Mouse (Mus musculus) forebrain, embryonic 13.5 days (tissue): ENCODE measurements at regions not wholly inside any gene's neighbourhood (a gene's known extent, or its start where the extent isn't known, plus 50 kb on each side); places are given as distances from the start of the nearest gene placed in this dataset.

Experiments
- ATAC-seq: fragments of 200-750 bp; cut with Nextera tagmentation; 2 replicates; pipeline ENCODE4 v1.8.0; 2017
- H3K27ac ChIP-seq: fragments of 300-500 bp; sonication (generic); 2 replicates; pipeline ENCODE4 v1.5.1; 2015; ENCODE audit warnings: inconsistent platforms, mild to moderate bottlenecking, moderate library complexity
- H3K27me3 ChIP-seq: fragments of 300-500 bp; sonication (generic); 2 replicates; pipeline ENCODE4 v1.6.1; 2015; ENCODE audit warnings: mild to moderate bottlenecking, inconsistent platforms
- H3K36me3 ChIP-seq: fragments of 300-500 bp; sonication (generic); 2 replicates; pipeline ENCODE4 v1.6.1; 2015; ENCODE audit warnings: mild to moderate bottlenecking, inconsistent platforms; ENCODE audit not compliant: poor library complexity, severe bottlenecking
- H3K4me1 ChIP-seq: fragments of 300-500 bp; sonication (generic); 2 replicates; pipeline ENCODE4 v1.6.1; 2015; ENCODE audit warnings: inconsistent platforms
- H3K4me2 ChIP-seq: fragments of 300-500 bp; sonication (generic); 2 replicates; pipeline ENCODE4 v1.6.1; 2015; ENCODE audit warnings: inconsistent platforms, mild to moderate bottlenecking, moderate library complexity
- H3K4me3 ChIP-seq: fragments of 300-500 bp; sonication (generic); 2 replicates; pipeline ENCODE4 v1.5.1; 2015; ENCODE audit warnings: mild to moderate bottlenecking, inconsistent platforms
- H3K9ac ChIP-seq: fragments of 300-500 bp; sonication (generic); 2 replicates; pipeline ENCODE4 v1.6.1; 2015; ENCODE audit warnings: mild to moderate bottlenecking, inconsistent platforms
- H3K9me3 ChIP-seq: fragments of 300-500 bp; sonication (generic); replicated peaks from 2 replicates; pipeline ENCODE4 v1.6.1; 2016; ENCODE audit warnings: inconsistent platforms
- WGBS: fragments of 180-500 bp; shearing (Covaris S2); methylation state at CpG from one replicate; pipeline ENCODE4 v1.1.7; 2015; 5-methylcytosine and 5-hydroxymethylcytosine counted together

DNA sequence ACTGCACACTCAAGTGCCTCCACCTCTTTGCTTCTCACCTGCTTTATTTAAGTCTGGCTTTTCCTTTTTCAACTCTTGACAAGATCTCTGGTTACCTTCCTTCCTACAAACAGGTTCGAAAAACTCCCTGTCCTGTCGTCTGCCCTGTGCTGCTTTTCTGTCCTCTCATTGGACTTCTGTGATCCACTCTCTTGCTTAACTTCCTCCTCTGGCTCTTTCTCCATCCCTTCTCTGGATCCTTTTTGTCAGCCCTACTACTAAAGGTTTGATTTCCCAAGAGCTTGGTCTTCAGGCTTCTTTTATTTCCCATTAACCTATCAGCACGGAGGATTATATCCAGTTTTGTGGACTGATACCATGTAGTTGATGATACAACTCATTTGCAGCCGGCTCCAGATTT lies 149.8 kb downstream of the Satb1 start:
- H3K4me3 ChIP-seq, result no peak overlapping the region
- no peak overlapping the region for H3K27ac ChIP-seq
- no peaks in the 10 kb centered on the region for H3K4me1 ChIP-seq
- no peaks in the 10 kb centered on the region for H3K36me3 ChIP-seq
- 90% methylated on average over 4 of the region's 4 CpGs for WGBS
- no peaks in the 10 kb centered on the region for H3K27me3 ChIP-seq
- no peak for ATAC-seq
- H3K9ac ChIP-seq, result no peak overlapping the region
- H3K4me2 ChIP-seq, result no peak overlapping the region
- no peaks in the 10 kb centered on the region for H3K9me3 ChIP-seq

DNA sequence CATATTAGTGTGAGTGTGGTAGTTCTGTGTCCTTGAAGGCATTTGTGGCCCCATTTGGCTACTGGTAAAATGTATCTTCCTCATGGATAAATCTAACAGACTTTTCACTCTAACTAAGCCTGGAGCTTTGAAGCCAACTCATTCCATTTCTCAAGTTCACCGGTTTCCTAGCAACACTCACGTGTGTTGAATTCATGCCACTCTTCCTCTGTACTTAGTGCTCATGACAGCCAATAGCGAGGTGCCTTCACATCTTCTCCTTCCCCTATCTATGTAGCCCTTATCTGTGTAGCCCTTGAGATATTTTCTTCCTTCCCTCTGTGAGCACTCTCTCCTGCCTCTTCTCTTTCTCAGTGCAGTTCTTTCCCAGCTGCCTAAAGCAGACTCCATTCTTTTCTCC lies 150.7 kb downstream of the Satb1 start:
- no peaks in the 10 kb centered on the region for H3K9me3 ChIP-seq
- no peak for ATAC-seq
- H3K27ac ChIP-seq, result no peak overlapping the region
- no peak overlapping the region for H3K4me3 ChIP-seq
- no peak overlapping the region for H3K9ac ChIP-seq
- no peaks in the 10 kb centered on the region for H3K27me3 ChIP-seq
- no peaks in the 10 kb centered on the region for H3K4me1 ChIP-seq
- no peaks in the 10 kb centered on the region for H3K36me3 ChIP-seq
- 71% methylated on average over 3 of the region's 3 CpGs for WGBS
- H3K4me2 ChIP-seq, result no peak overlapping the region

DNA sequence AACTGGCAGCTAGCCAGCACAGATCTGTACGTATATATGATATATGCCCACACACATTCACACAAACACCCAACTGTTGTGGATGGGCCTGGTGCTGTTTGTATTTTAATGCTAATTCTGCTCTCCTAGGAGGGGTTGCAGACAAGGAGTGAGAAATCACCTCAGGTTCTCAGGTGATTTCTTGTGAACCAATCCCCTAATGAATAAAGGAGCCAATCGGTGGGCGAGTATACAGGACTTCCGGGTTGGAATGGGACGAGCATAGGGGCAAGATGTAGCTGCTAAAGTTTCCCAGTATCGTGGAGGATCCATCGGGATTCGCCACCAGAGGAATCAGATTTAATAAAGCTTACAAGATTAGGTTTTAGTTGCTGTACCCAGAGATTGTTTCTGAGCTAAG lies 155.6 kb downstream of the Satb1 start:
- H3K4me1 ChIP-seq, result no peaks in the 10 kb centered on the region
- H3K9me3 ChIP-seq, result no peaks in the 10 kb centered on the region
- 95% methylated on average over 8 of the region's 8 CpGs for WGBS
- no peak overlapping the region for H3K27ac ChIP-seq
- no peak overlapping the region for H3K4me2 ChIP-seq
- no peak for ATAC-seq
- H3K36me3 ChIP-seq, result no peaks in the 10 kb centered on the region
- H3K4me3 ChIP-seq, result no peak overlapping the region
- H3K27me3 ChIP-seq, result no peaks in the 10 kb centered on the region
- no peak overlapping the region for H3K9ac ChIP-seq

DNA sequence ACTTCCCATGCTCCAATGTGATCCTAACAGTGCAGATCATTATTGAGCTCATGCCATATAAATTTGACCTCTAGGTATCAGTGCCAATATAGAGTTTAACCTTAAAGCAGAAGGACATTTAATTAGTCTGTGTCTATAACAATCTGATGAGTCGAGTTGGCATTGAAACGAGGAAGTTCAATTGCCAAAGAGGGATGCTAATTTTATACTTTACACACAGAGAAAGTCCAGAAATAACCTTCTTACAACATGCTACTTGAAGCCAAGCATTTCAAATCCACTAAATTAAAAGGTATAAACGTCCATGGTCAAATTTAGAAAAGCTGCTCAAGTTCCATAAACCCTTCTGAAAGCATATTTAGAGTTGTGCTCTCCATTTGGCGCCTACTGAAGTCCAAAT lies 174.7 kb downstream of the Satb1 start:
- H3K4me1 ChIP-seq, result no peaks in the 10 kb centered on the region
- H3K27ac ChIP-seq, result no peak overlapping the region
- H3K9ac ChIP-seq, result no peak overlapping the region
- ATAC-seq, result no peak
- H3K4me2 ChIP-seq, result no peak overlapping the region
- no peaks in the 10 kb centered on the region for H3K9me3 ChIP-seq
- no peaks in the 10 kb centered on the region for H3K27me3 ChIP-seq
- H3K4me3 ChIP-seq, result no peak overlapping the region
- no peaks in the 10 kb centered on the region for H3K36me3 ChIP-seq
- WGBS, result 81% methylated on average over 4 of the region's 4 CpGs

DNA sequence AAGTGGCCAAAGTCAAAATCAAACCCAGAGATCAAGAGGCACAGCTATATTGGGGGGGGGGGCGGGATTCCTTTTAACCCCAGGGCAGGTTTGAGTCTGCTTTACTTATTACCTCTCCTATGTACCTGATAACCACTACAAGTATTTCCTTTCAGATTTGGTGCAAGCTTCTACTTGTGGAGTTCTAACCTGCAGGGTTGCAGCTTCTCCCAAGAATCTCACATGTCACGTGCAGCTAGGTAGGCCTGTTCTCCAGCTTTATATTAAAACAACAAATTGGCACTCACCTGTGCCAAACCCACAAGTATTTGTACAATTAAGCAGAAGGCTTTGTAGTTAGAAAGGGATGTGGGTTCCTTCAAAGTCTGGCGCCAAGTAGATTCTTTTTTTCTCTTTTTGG lies 179.2 kb downstream of the Satb1 start:
- H3K27me3 ChIP-seq, result no peaks in the 10 kb centered on the region
- no peaks in the 10 kb centered on the region for H3K4me1 ChIP-seq
- ATAC-seq, result no peak
- H3K27ac ChIP-seq, result no peak overlapping the region
- H3K4me2 ChIP-seq, result no peak overlapping the region
- WGBS, result 86% methylated on average over 3 of the region's 3 CpGs
- no peaks in the 10 kb centered on the region for H3K36me3 ChIP-seq
- H3K9ac ChIP-seq, result no peak overlapping the region
- H3K4me3 ChIP-seq, result no peak overlapping the region
- no peaks in the 10 kb centered on the region for H3K9me3 ChIP-seq

DNA sequence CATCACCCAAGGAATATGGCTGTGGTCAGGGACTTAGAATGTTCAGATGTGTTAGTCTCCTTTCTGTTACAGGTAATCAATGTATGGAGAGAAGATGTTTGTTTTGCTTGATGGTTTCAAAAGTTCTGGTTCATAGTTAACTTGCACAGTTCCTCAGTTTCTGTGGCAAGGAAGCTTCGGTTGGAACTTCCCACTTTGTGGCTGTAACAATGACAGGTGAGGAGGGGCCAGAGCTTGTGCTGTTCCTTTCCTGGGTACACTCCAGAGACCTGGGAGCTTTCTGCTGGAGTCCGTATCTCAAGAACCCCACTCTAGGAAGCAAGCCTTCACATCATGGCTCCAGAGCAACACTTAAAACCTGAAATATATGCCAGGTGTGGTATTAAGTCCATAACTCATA lies 181.2 kb downstream of the Satb1 start:
- no peak for ATAC-seq
- no peaks in the 10 kb centered on the region for H3K27me3 ChIP-seq
- WGBS, result 85% methylated on average over 2 of the region's 2 CpGs

DNA sequence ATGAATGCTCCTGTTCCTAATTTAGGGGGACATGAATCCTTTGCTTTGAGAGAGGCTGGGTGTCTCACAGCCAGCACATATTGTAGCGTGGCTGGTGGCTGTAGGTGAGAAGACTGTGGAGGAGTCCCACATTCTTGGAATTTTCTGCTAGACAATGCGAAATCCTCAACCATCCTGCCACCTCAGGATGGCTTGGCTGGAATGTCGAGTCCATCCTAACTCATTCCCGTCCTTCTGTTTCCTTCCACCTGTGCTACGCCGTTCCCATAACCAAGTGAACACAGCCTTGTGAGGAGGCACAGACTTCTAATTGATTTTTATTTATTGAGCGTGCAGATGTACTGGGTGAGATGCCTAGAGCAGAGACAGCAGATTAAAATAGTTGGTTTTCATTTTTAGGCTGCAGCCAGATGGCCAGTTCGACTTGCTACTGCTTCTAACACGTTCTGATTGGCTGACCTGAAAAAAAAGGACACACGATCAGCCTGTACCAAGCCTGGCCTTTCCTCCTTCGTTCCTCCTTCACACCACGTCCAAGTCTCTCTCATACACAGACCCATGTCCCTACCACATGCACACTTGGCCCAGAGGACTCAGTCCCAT lies 183.8 kb downstream of the Satb1 start:
- H3K4me2 ChIP-seq, result no peak overlapping the region
- no peak overlapping the region for H3K4me3 ChIP-seq
- no peak overlapping the region for H3K9ac ChIP-seq
- no peaks in the 10 kb centered on the region for H3K4me1 ChIP-seq
- no peaks in the 10 kb centered on the region for H3K27me3 ChIP-seq
- H3K9me3 ChIP-seq, result no peaks in the 10 kb centered on the region
- no peak for ATAC-seq
- no peaks in the 10 kb centered on the region for H3K36me3 ChIP-seq
- no peak overlapping the region for H3K27ac ChIP-seq
- 88% methylated on average over 12 of the region's 12 CpGs for WGBS

More for the DNA sequence above, 181.2 kb downstream of the Satb1 start:
- no peaks in the 10 kb centered on the region for H3K9me3 ChIP-seq
- H3K9ac ChIP-seq, result no peak overlapping the region
- no peak overlapping the region for H3K27ac ChIP-seq
- no peaks in the 10 kb centered on the region for H3K36me3 ChIP-seq
- H3K4me3 ChIP-seq, result no peak overlapping the region
- H3K4me2 ChIP-seq, result no peak overlapping the region
- no peaks in the 10 kb centered on the region for H3K4me1 ChIP-seq

DNA sequence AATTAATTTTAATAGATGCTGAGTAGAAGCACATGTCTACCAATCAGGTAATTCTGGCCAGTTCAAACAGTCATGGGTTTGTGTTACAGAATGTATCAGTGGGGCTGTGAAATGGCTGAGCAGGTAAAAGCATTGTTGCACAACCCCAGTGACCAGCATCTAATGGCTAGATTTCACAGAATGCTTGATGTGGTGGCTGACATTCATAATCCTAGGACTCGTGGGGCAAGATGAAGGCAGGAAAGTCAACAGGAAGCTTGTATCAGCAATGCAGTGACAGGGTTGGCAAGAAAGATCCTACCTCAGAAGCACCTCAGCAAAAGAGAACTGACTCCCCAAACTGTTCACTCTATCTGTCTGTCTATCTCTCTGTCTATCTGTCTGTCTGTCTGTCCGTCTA lies 186.7 kb downstream of the Satb1 start:
- H3K27ac ChIP-seq, result no peak overlapping the region
- no peak overlapping the region for H3K9ac ChIP-seq
- no peaks in the 10 kb centered on the region for H3K4me1 ChIP-seq
- no peaks in the 10 kb centered on the region for H3K27me3 ChIP-seq
- no peaks in the 10 kb centered on the region for H3K36me3 ChIP-seq
- no peaks in the 10 kb centered on the region for H3K9me3 ChIP-seq
- no peak for ATAC-seq
- no peak overlapping the region for H3K4me3 ChIP-seq
- no peak overlapping the region for H3K4me2 ChIP-seq
- 85% methylated on average over 2 of the region's 2 CpGs for WGBS

DNA sequence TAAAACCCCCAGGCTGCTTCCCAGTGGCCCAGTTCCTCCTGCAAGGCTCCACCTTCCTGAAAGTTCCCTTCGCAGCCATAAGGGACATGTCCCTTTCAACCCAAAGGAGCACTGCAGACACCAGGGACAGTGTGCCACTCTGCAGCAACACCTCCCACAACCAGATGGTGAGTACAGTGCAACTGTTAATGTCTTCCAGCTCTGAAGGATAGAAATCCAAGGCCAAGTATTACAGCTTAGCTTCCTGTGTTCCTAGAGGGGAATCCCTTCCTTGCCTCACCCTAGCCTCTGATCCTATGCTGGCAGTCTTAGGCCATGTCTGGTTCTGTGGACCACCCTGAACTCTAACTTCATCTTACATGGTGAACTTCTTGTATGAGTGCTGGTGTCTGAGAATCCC lies 187.2 kb downstream of the Satb1 start:
- Histone ChIP-seq H3K9me3 (no peaks in the 10 kb centered on the region), H3K4me2 (no peak overlapping the region), H3K36me3 (no peaks in the 10 kb centered on the region), H3K4me1 (no peaks in the 10 kb centered on the region), H3K27me3 (no peaks in the 10 kb centered on the region), H3K27ac (no peak overlapping the region), H3K9ac (no peak overlapping the region), H3K4me3 (no peak overlapping the region)
- 90% methylated on average over 1 of the region's 1 CpGs for WGBS
- ATAC-seq, result no peak

DNA sequence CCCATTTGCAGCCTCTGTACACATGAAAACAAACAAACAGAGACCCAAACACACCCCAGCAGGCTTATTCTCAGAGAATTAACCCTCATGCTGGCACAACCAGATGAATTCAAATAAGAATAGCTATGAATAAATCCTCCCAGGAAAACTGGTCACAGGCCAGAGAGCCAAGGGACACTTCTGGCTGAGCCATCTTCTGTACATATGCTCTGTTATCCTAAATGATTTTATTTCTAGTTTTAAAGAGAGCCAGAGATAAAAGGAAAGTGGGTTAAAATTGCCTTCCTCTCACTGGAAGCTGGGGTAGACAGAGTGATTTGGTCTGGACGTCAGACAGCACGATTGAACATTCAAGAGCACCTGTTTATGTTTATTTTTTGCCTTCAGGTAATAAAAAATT lies 190.4 kb downstream of the Satb1 start:
- Histone ChIP-seq H3K4me3 (no peak overlapping the region), H3K27ac (no peak overlapping the region), H3K4me1 (no peaks in the 10 kb centered on the region), H3K9ac (no peak overlapping the region), H3K4me2 (no peak overlapping the region), H3K9me3 (no peaks in the 10 kb centered on the region), H3K36me3 (no peaks in the 10 kb centered on the region), H3K27me3 (no peaks in the 10 kb centered on the region)
- no peak for ATAC-seq
- WGBS, result 83% methylated on average over 2 of the region's 2 CpGs

DNA sequence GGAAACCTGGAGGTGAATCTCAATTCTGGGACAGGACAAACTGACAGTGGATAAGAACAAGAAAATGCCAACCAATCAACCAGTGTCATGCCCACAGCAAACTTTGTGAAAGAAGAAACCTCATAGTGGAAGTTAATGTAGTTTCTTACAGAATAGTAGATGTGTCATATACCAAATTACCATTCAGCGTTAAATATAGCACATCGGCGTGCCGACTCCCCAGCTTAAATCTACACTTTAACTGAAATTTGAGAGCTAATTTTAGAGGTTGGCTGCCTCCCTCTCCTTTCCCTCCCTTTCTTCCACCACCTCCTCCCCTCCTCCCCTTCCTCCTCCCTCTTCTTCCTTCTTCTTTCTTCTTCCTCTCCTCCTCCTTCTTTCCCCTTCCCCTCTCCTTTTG lies 197.2 kb downstream of the Satb1 start:
- H3K27me3 ChIP-seq, result no peaks in the 10 kb centered on the region
- H3K4me2 ChIP-seq, result no peak overlapping the region
- H3K36me3 ChIP-seq, result no peaks in the 10 kb centered on the region
- H3K9ac ChIP-seq, result no peak overlapping the region
- no peak for ATAC-seq
- H3K27ac ChIP-seq, result no peak overlapping the region
- 95% methylated on average over 4 of the region's 4 CpGs for WGBS
- H3K9me3 ChIP-seq, result no peaks in the 10 kb centered on the region
- no peak overlapping the region for H3K4me3 ChIP-seq
- H3K4me1 ChIP-seq, result no peaks in the 10 kb centered on the region

DNA sequence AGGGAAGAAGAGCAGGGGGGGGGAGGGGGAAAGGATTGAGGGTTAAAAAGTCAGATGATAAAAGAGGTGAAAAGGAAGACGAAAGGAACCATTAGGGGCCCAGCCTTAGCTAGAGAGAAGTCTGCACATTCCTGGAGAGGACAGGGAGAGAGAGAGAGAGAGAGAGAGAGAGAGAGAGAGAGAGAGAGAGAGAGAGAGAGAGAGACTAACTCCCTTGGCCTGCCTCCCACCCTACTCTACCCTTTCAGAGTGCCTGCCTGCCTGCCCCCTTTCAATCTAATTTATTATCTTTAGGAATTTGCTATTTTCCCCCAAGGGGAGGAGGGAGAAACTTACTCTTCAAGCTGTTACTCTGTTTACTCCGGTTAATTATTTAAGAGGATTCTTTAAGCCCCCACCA lies 201.5 kb downstream of the Satb1 start:
- 65% methylated on average over 2 of the region's 2 CpGs for WGBS
- H3K4me2 ChIP-seq, result no peak overlapping the region
- no peaks in the 10 kb centered on the region for H3K36me3 ChIP-seq
- no peaks in the 10 kb centered on the region for H3K27me3 ChIP-seq
- ATAC-seq, result no peak
- no peak overlapping the region for H3K4me3 ChIP-seq
- H3K4me1 ChIP-seq, result no peaks in the 10 kb centered on the region
- H3K27ac ChIP-seq, result no peak overlapping the region
- H3K9ac ChIP-seq, result no peak overlapping the region
- H3K9me3 ChIP-seq, result no peaks in the 10 kb centered on the region

DNA sequence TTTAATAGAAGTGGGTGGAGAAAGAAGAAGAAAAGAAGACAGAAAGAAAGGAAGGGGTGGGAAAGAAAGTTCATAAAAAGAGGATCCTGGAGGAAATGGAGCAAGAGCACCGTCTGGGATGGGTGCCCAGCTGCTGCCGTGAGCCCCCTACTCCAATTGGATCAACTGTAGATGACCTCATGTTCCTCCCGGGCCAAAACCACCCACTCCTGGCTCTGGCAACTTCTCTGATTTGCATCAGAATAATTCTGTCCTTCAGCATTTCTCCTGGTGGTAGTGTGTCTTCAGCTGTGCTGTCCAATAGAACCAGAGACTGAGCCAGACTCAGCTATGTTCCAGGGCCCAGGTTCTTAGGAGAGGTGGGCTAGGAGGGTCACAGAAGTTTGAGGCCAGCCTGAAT lies 212.6 kb downstream of the Satb1 start:
- Histone ChIP-seq H3K27ac (no peak overlapping the region), H3K4me2 (no peak overlapping the region), H3K27me3 (no peaks in the 10 kb centered on the region), H3K36me3 (no peaks in the 10 kb centered on the region), H3K4me3 (no peak overlapping the region), H3K9me3 (no peaks in the 10 kb centered on the region), H3K9ac (no peak overlapping the region), H3K4me1 (0 out of 2 replicates have a peak, but pooled peaks cover 3% of the 10 kb centered on the region)
- ATAC-seq, result peak; percentile 91
- WGBS, result 33% methylated on average over 3 of the region's 3 CpGs
